Mouse (Mus musculus): Measurements from ENCODE around the gene Mecom. TPM values are rescaled to one million over a fixed set of nuclear protein-coding genes. Genes with fewer than 3 reads are reported as not detected.
"Not testable (repeated sequence)": the region's sequence is repeated elsewhere in the genome, so short reads cannot be mapped to it uniquely, and the experiment has no call there.

The Mecom gene
- polyA plus RNA-seq, 1 experiment from 2014 or later: 38.7 TPM

- peak overlapping the region; percentile 83 for H3K27ac ChIP-seq (ENCODE audit: poor library complexity, severe bottlenecking)
- H3K27me3 ChIP-seq (replicated peaks): no peaks in the 10 kb centered on the region
- no peaks in the 10 kb centered on the region for H3K9me3 ChIP-seq (replicated peaks)
- H3K9ac ChIP-seq: no peak overlapping the region
- no peaks in the 10 kb centered on the region for H3K36me3 ChIP-seq
- H3K4me1 ChIP-seq (replicated peaks): peaks cover 33% of the 10 kb centered on the region
- WGBS: 62% methylated on average over 12 of the region's 12 CpGs
- peak; percentile 71 for ATAC-seq (ENCODE audit: insufficient number of reproducible peaks, low FRiP score)
- no peak overlapping the region for H3K4me3 ChIP-seq
- H3K4me2 ChIP-seq: no peak overlapping the region
Measured at GRCm38 (mm10) chr3:30246431-30247041, 301.3 kb downstream of the Mecom start.

GRCm38 (mm10) chr3:30245950-30246349, 301.9 kb downstream of the Mecom start:
- H3K4me2 ChIP-seq: no peak overlapping the region
- H3K27me3 ChIP-seq (replicated peaks): no peaks in the 10 kb centered on the region
- H3K9ac ChIP-seq: no peak overlapping the region
- ATAC-seq (ENCODE audit: insufficient number of reproducible peaks, low FRiP score): peak; percentile 81
- H3K36me3 ChIP-seq: no peaks in the 10 kb centered on the region
- peaks cover 33% of the 10 kb centered on the region for H3K4me1 ChIP-seq (replicated peaks)
- WGBS: 31% methylated on average over 5 of the region's 5 CpGs
- no peaks in the 10 kb centered on the region for H3K9me3 ChIP-seq (replicated peaks)
- H3K27ac ChIP-seq (ENCODE audit: poor library complexity, severe bottlenecking): peak overlapping the region; percentile 83
- H3K4me3 ChIP-seq: no peak overlapping the region

GRCm38 (mm10) chr3:30244401-30244871, 303.4 kb downstream of the Mecom start:
- Histone ChIP-seq H3K4me3 (no peak overlapping the region), H3K36me3 (no peaks in the 10 kb centered on the region), H3K9ac (0 out of 2 replicates have a peak overlapping the region, but pooled peaks have one; percentile 39), H3K9me3 (replicated peaks) (no peaks in the 10 kb centered on the region), H3K4me2 (no peak overlapping the region), H3K27ac (ENCODE audit: poor library complexity, severe bottlenecking) (peak overlapping the region; percentile 85), H3K27me3 (replicated peaks) (no peaks in the 10 kb centered on the region), H3K4me1 (replicated peaks) (peaks cover 33% of the 10 kb centered on the region)
- no peak for ATAC-seq (ENCODE audit: insufficient number of reproducible peaks, low FRiP score)
- 35% methylated on average over 7 of the region's 7 CpGs for WGBS

- H3K36me3 ChIP-seq: no peaks in the 10 kb centered on the region
- H3K9ac ChIP-seq: no peak overlapping the region
- peak overlapping the region; percentile 85 for H3K27ac ChIP-seq (ENCODE audit: poor library complexity, severe bottlenecking)
- H3K4me3 ChIP-seq: no peak overlapping the region
- ATAC-seq (ENCODE audit: insufficient number of reproducible peaks, low FRiP score): no peak
- H3K4me2 ChIP-seq: no peak overlapping the region
- H3K9me3 ChIP-seq (replicated peaks): no peaks in the 10 kb centered on the region
- WGBS: 48% methylated on average over 8 of the region's 8 CpGs
- no peaks in the 10 kb centered on the region for H3K27me3 ChIP-seq (replicated peaks)
- peaks cover 31% of the 10 kb centered on the region for H3K4me1 ChIP-seq (replicated peaks)
Measured at GRCm38 (mm10) chr3:30243776-30244275, 304.0 kb downstream of the Mecom start.

GRCm38 (mm10) chr3:30239416-30239815, 308.4 kb downstream of the Mecom start:
- 61% methylated on average over 1 of the region's 1 CpGs for WGBS
- no peaks in the 10 kb centered on the region for H3K36me3 ChIP-seq
- H3K27me3 ChIP-seq (replicated peaks): no peaks in the 10 kb centered on the region
- no peak overlapping the region for H3K4me2 ChIP-seq
- peaks cover 8% of the 10 kb centered on the region for H3K4me1 ChIP-seq (replicated peaks)
- H3K9ac ChIP-seq: no peak overlapping the region
- H3K9me3 ChIP-seq (replicated peaks): no peaks in the 10 kb centered on the region
- ATAC-seq (ENCODE audit: insufficient number of reproducible peaks, low FRiP score): no peak
- H3K4me3 ChIP-seq: no peak overlapping the region
- no peak overlapping the region for H3K27ac ChIP-seq (ENCODE audit: poor library complexity, severe bottlenecking)

GRCm38 (mm10) chr3:30237493-30237892, 310.3 kb downstream of the Mecom start:
- H3K36me3 ChIP-seq: no peaks in the 10 kb centered on the region
- no peak overlapping the region for H3K27ac ChIP-seq (ENCODE audit: poor library complexity, severe bottlenecking)
- H3K4me2 ChIP-seq: no peak overlapping the region
- no peaks in the 10 kb centered on the region for H3K4me1 ChIP-seq (replicated peaks)
- no peak overlapping the region for H3K4me3 ChIP-seq
- no peaks in the 10 kb centered on the region for H3K9me3 ChIP-seq (replicated peaks)
- no peak for ATAC-seq (ENCODE audit: insufficient number of reproducible peaks, low FRiP score)
- no peaks in the 10 kb centered on the region for H3K27me3 ChIP-seq (replicated peaks)
- H3K9ac ChIP-seq: no peak overlapping the region
- WGBS: 82% methylated on average over 5 of the region's 5 CpGs

GRCm38 (mm10) chr3:30234018-30234417, 313.8 kb downstream of the Mecom start:
- Histone ChIP-seq H3K9me3 (replicated peaks) (no peaks in the 10 kb centered on the region), H3K36me3 (no peaks in the 10 kb centered on the region), H3K27me3 (replicated peaks) (no peaks in the 10 kb centered on the region), H3K4me3 (no peak overlapping the region), H3K9ac (no peak overlapping the region), H3K27ac (ENCODE audit: poor library complexity, severe bottlenecking) (no peak overlapping the region), H3K4me2 (no peak overlapping the region), H3K4me1 (replicated peaks) (0 out of 2 replicates have a peak, but pooled peaks cover 3% of the 10 kb centered on the region)
- ATAC-seq (ENCODE audit: insufficient number of reproducible peaks, low FRiP score): no peak
- WGBS: 77% methylated on average over 1 of the region's 1 CpGs

- H3K27me3 ChIP-seq (replicated peaks): no peaks in the 10 kb centered on the region
- no peak overlapping the region for H3K9ac ChIP-seq
- no peak overlapping the region for H3K27ac ChIP-seq (ENCODE audit: poor library complexity, severe bottlenecking)
- H3K4me1 ChIP-seq (replicated peaks): peaks cover 11% of the 10 kb centered on the region
- no peak overlapping the region for H3K4me3 ChIP-seq
- H3K36me3 ChIP-seq: no peaks in the 10 kb centered on the region
- 66% methylated on average over 12 of the region's 12 CpGs for WGBS
- ATAC-seq (ENCODE audit: insufficient number of reproducible peaks, low FRiP score): no peak
- H3K9me3 ChIP-seq (replicated peaks): no peaks in the 10 kb centered on the region
- H3K4me2 ChIP-seq: no peak overlapping the region
Measured at GRCm38 (mm10) chr3:30227964-30228670, 319.7 kb downstream of the Mecom start.

GRCm38 (mm10) chr3:30226928-30227370, 320.9 kb downstream of the Mecom start:
- Histone ChIP-seq H3K4me2 (no peak overlapping the region), H3K4me3 (no peak overlapping the region), H3K27me3 (replicated peaks) (no peaks in the 10 kb centered on the region), H3K9ac (no peak overlapping the region), H3K9me3 (replicated peaks) (no peaks in the 10 kb centered on the region), H3K4me1 (replicated peaks) (peaks cover 11% of the 10 kb centered on the region), H3K27ac (ENCODE audit: poor library complexity, severe bottlenecking) (no peak overlapping the region), H3K36me3 (no peaks in the 10 kb centered on the region)
- no peak for ATAC-seq (ENCODE audit: insufficient number of reproducible peaks, low FRiP score)
- WGBS: 38% methylated on average over 12 of the region's 13 CpGs

GRCm38 (mm10) chr3:30225200-30225599, 322.6 kb downstream of the Mecom start:
- not testable (repeated sequence) for H3K9me3 ChIP-seq (replicated peaks); H3K9ac ChIP-seq; H3K4me2 ChIP-seq; H3K27me3 ChIP-seq (replicated peaks); H3K4me3 ChIP-seq; ATAC-seq (ENCODE audit: insufficient number of reproducible peaks, low FRiP score); H3K36me3 ChIP-seq; H3K27ac ChIP-seq (ENCODE audit: poor library complexity, severe bottlenecking)
- H3K4me1 ChIP-seq (replicated peaks): peaks cover 11% of the 10 kb centered on the region
- 75% methylated on average over 6 of the region's 6 CpGs for WGBS

GRCm38 (mm10) chr3:30220701-30221412, 327.0 kb downstream of the Mecom start:
- Histone ChIP-seq H3K9ac (no peak overlapping the region), H3K36me3 (no peaks in the 10 kb centered on the region), H3K4me3 (no peak overlapping the region), H3K4me2 (no peak overlapping the region), H3K27ac (ENCODE audit: poor library complexity, severe bottlenecking) (no peak overlapping the region), H3K4me1 (replicated peaks) (peaks cover 6% of the 10 kb centered on the region), H3K27me3 (replicated peaks) (no peaks in the 10 kb centered on the region), H3K9me3 (replicated peaks) (no peaks in the 10 kb centered on the region)
- 65% methylated on average over 19 of the region's 19 CpGs for WGBS
- no peak for ATAC-seq (ENCODE audit: insufficient number of reproducible peaks, low FRiP score)
